Mouse (Mus musculus) intestine, embryonic 15.5 days (tissue): ENCODE measurements around the gene Tceanc2. TPM values are rescaled to one million over a fixed set of nuclear protein-coding genes. Genes with fewer than 3 reads are reported as not detected.

Experiments
- ATAC-seq: fragments of 200-750 bp; cut with Nextera tagmentation; 2 replicates; pipeline ENCODE4 v1.8.0; 2017; ENCODE audit warnings: moderate TSS enrichment, moderate library complexity
- H3K27ac ChIP-seq: fragments of 300-500 bp; sonication (generic); 2 replicates; pipeline ENCODE4 v1.5.1; 2015; ENCODE audit warnings: mild to moderate bottlenecking, inconsistent platforms
- H3K27me3 ChIP-seq: fragments of 300-500 bp; sonication (generic); replicated peaks from 2 replicates; pipeline ENCODE4 v1.6.1; 2015; ENCODE audit warnings: inconsistent platforms
- H3K36me3 ChIP-seq: fragments of 300-500 bp; sonication (generic); 2 replicates; pipeline ENCODE4 v1.6.1; 2015; ENCODE audit warnings: inconsistent platforms
- H3K4me1 ChIP-seq: fragments of 300-500 bp; sonication (generic); replicated peaks from 2 replicates; pipeline ENCODE4 v1.6.1; 2015; ENCODE audit warnings: inconsistent platforms
- H3K4me2 ChIP-seq: fragments of 300-500 bp; sonication (generic); replicated peaks from 2 replicates; pipeline ENCODE4 v1.6.1; 2015; ENCODE audit warnings: mild to moderate bottlenecking, inconsistent platforms
- H3K4me3 ChIP-seq: fragments of 300-500 bp; sonication (generic); replicated peaks from 2 replicates; pipeline ENCODE4 v1.5.1; 2015; ENCODE audit warnings: inconsistent platforms
- H3K9ac ChIP-seq: fragments of 300-500 bp; sonication (generic); 2 replicates; pipeline ENCODE4 v1.6.1; 2015; ENCODE audit warnings: inconsistent platforms
- H3K9me3 ChIP-seq: fragments of 300-500 bp; sonication (generic); 2 replicates; pipeline ENCODE4 v1.6.1; 2016; ENCODE audit warnings: inconsistent platforms
- WGBS: fragments of 180-500 bp; shearing (Covaris S2); methylation state at CpG from one replicate; pipeline ENCODE4 v1.1.7; 2015; 5-methylcytosine and 5-hydroxymethylcytosine counted together
- polyA plus RNA-seq: library from polyadenylated mRNA; unstranded; fragments of >200 nt; fragmentation: Nextera tagmentation; extraction: Ambion mirVana; gene quantifications from 2 replicates; pipeline ENCODE4 v1.2.1, GENCODE M21; 2015

The Tceanc2 gene
- polyA plus RNA-seq, 1 experiment from 2014 or later = 21.8 TPM

DNA sequence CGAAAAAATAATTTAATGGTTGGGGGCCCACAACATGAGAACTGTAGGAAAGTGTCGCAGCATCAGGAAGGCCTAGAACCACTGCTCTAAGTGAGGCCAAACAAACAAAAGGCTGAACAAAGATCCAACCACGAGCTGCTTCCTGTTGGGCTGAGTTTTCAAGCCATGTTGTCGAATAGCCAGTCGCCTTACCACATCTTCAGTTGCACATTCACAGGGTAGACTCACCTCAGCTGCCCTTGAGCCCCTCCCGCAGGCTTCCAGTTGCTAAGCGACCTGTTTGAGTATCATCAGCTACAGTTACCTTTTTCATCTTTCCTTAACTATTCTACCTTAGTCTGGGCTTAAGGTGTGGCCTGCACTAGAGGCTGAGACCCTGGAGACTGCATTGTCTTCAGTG lies 24.1 kb upstream of the Tceanc2 start:
- no peak overlapping the region for H3K27ac ChIP-seq
- no peak for ATAC-seq
- 82% methylated on average over 7 of the region's 7 CpGs for WGBS
- no peaks in the 10 kb centered on the region for H3K4me1 ChIP-seq
- H3K9ac ChIP-seq = no peak overlapping the region
- peaks cover 25% of the 10 kb centered on the region for H3K36me3 ChIP-seq
- no peak overlapping the region for H3K4me2 ChIP-seq
- H3K4me3 ChIP-seq = no peak overlapping the region
- H3K9me3 ChIP-seq = no peaks in the 10 kb centered on the region
- no peaks in the 10 kb centered on the region for H3K27me3 ChIP-seq

DNA sequence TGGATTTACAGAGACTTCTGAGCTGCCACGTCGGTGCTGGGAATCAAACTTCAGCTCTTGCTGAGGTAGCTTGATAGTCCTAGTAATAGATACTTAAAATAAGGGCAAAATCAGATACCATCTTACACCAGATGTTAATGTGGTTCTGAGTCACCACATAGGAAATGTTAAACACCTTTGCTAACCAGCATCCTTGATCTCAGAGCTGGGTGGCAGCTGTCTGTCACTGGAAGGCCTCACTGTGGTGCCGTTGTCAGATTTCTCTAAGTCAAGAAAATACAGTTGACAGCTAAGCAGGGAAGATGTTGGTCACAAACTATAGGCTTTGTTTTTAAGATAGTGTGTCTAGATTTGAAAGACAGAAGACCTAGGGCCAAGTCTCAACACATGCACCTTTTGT lies 22.9 kb upstream of the Tceanc2 start:
- WGBS = 96% methylated on average over 3 of the region's 3 CpGs
- no peak overlapping the region for H3K4me2 ChIP-seq
- no peaks in the 10 kb centered on the region for H3K4me1 ChIP-seq
- H3K9ac ChIP-seq = no peak overlapping the region
- H3K36me3 ChIP-seq = peaks cover 30% of the 10 kb centered on the region
- no peaks in the 10 kb centered on the region for H3K27me3 ChIP-seq
- ATAC-seq = no peak
- no peak overlapping the region for H3K27ac ChIP-seq
- H3K9me3 ChIP-seq = no peaks in the 10 kb centered on the region
- no peak overlapping the region for H3K4me3 ChIP-seq

DNA sequence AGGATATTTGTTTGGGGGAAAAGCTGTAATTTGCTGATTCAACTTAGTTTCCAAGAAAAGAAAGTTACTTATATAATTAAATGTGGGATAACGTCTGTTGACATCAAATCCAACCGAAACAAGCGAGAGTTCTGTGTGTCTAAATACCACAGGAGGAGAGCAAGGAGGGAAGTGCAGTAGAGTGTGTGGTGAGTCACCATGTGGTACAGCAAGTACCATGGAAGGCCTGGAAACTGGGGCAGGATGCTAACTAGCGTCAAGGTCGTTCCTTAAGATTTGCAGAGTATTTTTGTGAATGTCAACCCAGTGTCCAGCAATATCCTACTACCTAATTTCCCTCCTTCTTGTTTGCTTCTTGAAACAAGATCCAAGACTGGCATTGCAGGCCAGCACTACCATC lies 19.2 kb upstream of the Tceanc2 start:
- Histone ChIP-seq H3K4me1 (no peaks in the 10 kb centered on the region), H3K27me3 (no peaks in the 10 kb centered on the region), H3K27ac (no peak overlapping the region), H3K4me3 (no peak overlapping the region), H3K4me2 (no peak overlapping the region), H3K9me3 (no peaks in the 10 kb centered on the region), H3K36me3 (peaks cover 31% of the 10 kb centered on the region), H3K9ac (no peak overlapping the region)
- no peak for ATAC-seq
- 91% methylated on average over 5 of the region's 5 CpGs for WGBS

DNA sequence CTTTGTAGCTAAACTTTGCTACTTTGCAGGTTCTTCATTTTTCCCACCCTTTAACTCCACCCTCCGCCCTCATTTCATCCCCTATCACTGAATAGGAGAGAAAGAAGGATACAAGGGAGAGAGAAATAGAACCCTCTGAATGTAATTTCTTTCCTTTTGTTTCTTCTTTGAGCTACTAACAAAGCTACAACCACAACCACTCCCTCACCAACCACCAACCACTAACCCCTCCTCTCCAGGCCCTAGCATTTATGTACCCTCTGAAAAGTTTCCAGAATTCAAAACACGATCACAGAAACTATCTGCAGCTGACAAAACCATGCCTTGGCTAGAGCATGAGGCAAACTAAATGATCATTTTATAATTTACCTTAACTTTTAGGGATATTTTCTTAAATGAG lies 17.5 kb upstream of the Tceanc2 start:
- Histone ChIP-seq H3K4me3 (no peak overlapping the region), H3K36me3 (peaks cover 30% of the 10 kb centered on the region), H3K4me1 (no peaks in the 10 kb centered on the region), H3K4me2 (no peak overlapping the region), H3K27me3 (no peaks in the 10 kb centered on the region), H3K27ac (no peak overlapping the region), H3K9me3 (no peaks in the 10 kb centered on the region), H3K9ac (no peak overlapping the region)
- no peak for ATAC-seq
- WGBS = 82% methylated on average over 2 of the region's 2 CpGs

DNA sequence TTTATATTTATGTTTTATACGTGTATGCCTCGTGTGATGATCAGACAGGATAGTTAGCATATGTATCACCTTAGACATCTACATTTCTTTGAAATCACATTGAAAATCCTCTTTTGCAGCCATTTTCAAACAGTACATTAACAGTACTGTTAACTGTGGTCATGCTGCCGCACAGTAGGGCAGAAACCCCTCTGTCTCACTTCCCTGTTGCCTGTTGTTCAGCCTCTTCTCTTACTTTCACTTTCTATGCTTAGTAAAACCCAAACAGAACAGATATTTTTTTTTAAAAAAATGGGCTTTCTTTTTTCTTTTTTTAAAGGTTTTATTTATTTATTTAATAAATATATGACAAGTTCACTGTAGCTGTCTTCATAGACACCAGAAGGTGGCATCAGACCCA lies 14.9 kb upstream of the Tceanc2 start:
- Histone ChIP-seq H3K4me1 (no peaks in the 10 kb centered on the region), H3K27me3 (no peaks in the 10 kb centered on the region), H3K27ac (no peak overlapping the region), H3K9ac (no peak overlapping the region), H3K36me3 (peaks cover 27% of the 10 kb centered on the region), H3K4me3 (no peak overlapping the region), H3K4me2 (no peak overlapping the region), H3K9me3 (no peaks in the 10 kb centered on the region)
- WGBS = 88% methylated on average over 3 of the region's 3 CpGs
- ATAC-seq = no peak

DNA sequence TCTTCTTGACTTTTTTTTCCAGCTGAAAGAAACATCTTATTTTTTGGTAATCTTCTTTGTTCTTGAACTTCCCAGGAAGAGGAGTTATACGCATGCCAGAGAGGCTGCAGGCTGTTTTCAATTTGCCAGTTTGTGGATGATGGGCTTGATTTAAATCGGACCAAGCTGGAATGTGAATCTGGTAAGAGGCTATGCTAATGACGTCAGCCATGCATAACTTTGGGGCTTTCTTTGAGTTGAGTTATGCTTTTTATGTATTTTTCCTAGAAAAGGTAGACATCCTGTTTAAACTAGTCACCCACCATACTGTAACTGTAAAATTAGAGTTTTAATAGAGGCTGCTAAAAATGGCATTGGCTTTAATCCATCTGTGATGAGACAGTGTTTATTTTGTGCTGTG lies 6.8 kb upstream of the Tceanc2 start:
- H3K4me2 ChIP-seq = no peak overlapping the region
- peaks cover 5% of the 10 kb centered on the region for H3K4me1 ChIP-seq
- H3K9me3 ChIP-seq = no peaks in the 10 kb centered on the region
- ATAC-seq = no peak
- no peak overlapping the region for H3K4me3 ChIP-seq
- H3K9ac ChIP-seq = no peak overlapping the region
- no peak overlapping the region for H3K27ac ChIP-seq
- 70% methylated on average over 3 of the region's 3 CpGs for WGBS
- H3K36me3 ChIP-seq = peaks cover 17% of the 10 kb centered on the region
- H3K27me3 ChIP-seq = no peaks in the 10 kb centered on the region

GRCm38 (mm10) chr4:107183203-107183602 lies 4.3 kb upstream of the Tceanc2 start:
- Histone ChIP-seq H3K4me1 (peaks cover 14% of the 10 kb centered on the region), H3K27me3 (no peaks in the 10 kb centered on the region), H3K27ac (no peak overlapping the region), H3K9me3 (no peaks in the 10 kb centered on the region), H3K9ac (no peak overlapping the region), H3K36me3 (peaks cover 10% of the 10 kb centered on the region), H3K4me2 (no peak overlapping the region), H3K4me3 (no peak overlapping the region)
- ATAC-seq = no peak
- WGBS = 73% methylated on average over 4 of the region's 4 CpGs

- H3K36me3 ChIP-seq = peaks cover 8% of the 10 kb centered on the region; the same call in 1 of the 2 replicates
- no peaks in the 10 kb centered on the region for H3K27me3 ChIP-seq
- no peak for ATAC-seq
- no peak overlapping the region for H3K4me2 ChIP-seq
- 67% methylated on average over 2 of the region's 2 CpGs for WGBS
- no peaks in the 10 kb centered on the region for H3K9me3 ChIP-seq
- H3K9ac ChIP-seq = no peak overlapping the region
- H3K4me3 ChIP-seq = no peak overlapping the region
- H3K4me1 ChIP-seq = peaks cover 14% of the 10 kb centered on the region
- no peak overlapping the region for H3K27ac ChIP-seq
Measured at GRCm38 (mm10) chr4:107182796-107183195, 3.9 kb upstream of the Tceanc2 start.

GRCm38 (mm10) chr4:107181866-107182265 lies 3.0 kb upstream of the Tceanc2 start:
- ATAC-seq = no peak
- no peak overlapping the region for H3K4me2 ChIP-seq
- H3K4me3 ChIP-seq = no peak overlapping the region
- WGBS = 82% methylated on average over 6 of the region's 6 CpGs
- no peak overlapping the region for H3K9ac ChIP-seq
- no peaks in the 10 kb centered on the region for H3K27me3 ChIP-seq
- peaks cover 19% of the 10 kb centered on the region for H3K4me1 ChIP-seq
- no peaks in the 10 kb centered on the region for H3K9me3 ChIP-seq
- 0 out of 2 replicates have a peak, but pooled peaks cover 4% of the 10 kb centered on the region for H3K36me3 ChIP-seq
- H3K27ac ChIP-seq = no peak overlapping the region

DNA sequence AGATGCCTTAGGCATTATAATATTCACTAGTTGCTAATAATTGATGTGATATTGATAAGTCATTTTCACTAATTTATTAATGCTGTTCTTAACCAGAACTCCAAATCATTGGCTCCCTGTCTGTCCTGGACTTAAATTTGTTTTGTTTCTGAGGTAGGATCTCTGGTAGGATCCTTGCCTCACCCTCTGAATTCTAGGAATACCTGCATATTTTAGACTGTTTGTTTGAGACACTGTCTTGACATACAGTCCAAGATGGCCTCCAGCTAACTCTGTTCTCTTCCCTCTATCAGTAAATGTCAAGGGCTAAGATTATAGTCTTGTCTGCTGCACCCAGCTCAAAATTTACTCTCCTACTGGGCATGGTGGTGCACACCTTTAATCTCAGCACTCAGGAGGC lies 1.8 kb upstream of the Tceanc2 start:
- Histone ChIP-seq H3K4me3 (no peak overlapping the region), H3K9ac (no peak overlapping the region), H3K4me2 (no peak overlapping the region), H3K9me3 (no peaks in the 10 kb centered on the region), H3K27ac (no peak overlapping the region), H3K27me3 (no peaks in the 10 kb centered on the region), H3K4me1 (peaks cover 21% of the 10 kb centered on the region), H3K36me3 (no peaks in the 10 kb centered on the region)
- ATAC-seq = no peak

- no peak for ATAC-seq
- Histone ChIP-seq H3K27ac (peak overlapping the region; percentile 99), H3K9me3 (no peaks in the 10 kb centered on the region), H3K27me3 (no peaks in the 10 kb centered on the region), H3K9ac (peak overlapping the region; percentile 86), H3K4me2 (peak overlapping the region; percentile 59), H3K36me3 (no peaks in the 10 kb centered on the region), H3K4me3 (peak overlapping the region; percentile 86), H3K4me1 (peaks cover 21% of the 10 kb centered on the region)
- WGBS = 2% methylated on average over 8 of the region's 8 CpGs
Measured at GRCm38 (mm10) chr4:107179561-107179960, 645 bp upstream of the Tceanc2 start.

- under 1% methylated on average over 49 of the region's 49 CpGs for WGBS
Measured at GRCm38 (mm10) chr4:107178182-107178829, 610 bp downstream of the Tceanc2 start, which contains the start of gene Tmem59. Gene Tmem59 (plus strand): TSS chr4:107178399.

DNA sequence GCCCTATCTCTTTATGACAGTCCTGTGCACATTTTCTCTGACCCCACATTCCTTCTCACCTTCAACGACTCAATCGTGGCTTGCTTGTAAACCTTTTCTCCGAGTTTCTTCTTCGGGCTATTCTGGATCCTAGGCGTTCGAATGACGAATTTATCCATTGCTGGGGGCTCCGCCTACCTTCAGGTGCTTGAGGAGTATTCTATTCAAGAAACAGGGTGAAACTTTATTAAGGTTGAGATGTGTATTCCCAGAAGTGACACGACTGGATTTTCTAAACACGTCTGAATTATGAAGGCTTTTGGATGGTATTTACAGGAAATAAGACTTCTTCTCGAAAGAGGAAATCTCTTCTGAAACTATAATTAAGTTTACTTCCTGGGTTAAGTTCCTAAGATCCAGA lies 1.4 kb downstream of the Tceanc2 start:
- WGBS = 26% methylated on average over 11 of the region's 11 CpGs
- Histone ChIP-seq H3K4me2 (peak overlapping the region; percentile 67), H3K36me3 (peaks cover 2% of the 10 kb centered on the region; the same call in 1 of the 2 replicates), H3K27me3 (no peaks in the 10 kb centered on the region), H3K4me3 (peak overlapping the region; percentile 86), H3K27ac (peak overlapping the region; percentile 99), H3K9me3 (no peaks in the 10 kb centered on the region), H3K4me1 (peaks cover 21% of the 10 kb centered on the region), H3K9ac (peak overlapping the region; percentile 86)
- no peak for ATAC-seq

More at GRCm38 (mm10) chr4:107178182-107178829, 610 bp downstream of the Tceanc2 start, which contains the start of gene Tmem59:
- Histone ChIP-seq H3K9ac (peak within 1 kb of the TSS; percentile 86), H3K4me1 (peaks cover 21% of the 10 kb centered on the region), H3K4me2 (peak within 1 kb of the TSS; percentile 67), H3K27me3 (no peaks in the 10 kb centered on the region), H3K27ac (peak within 1 kb of the TSS; percentile 99), H3K4me3 (peak within 1 kb of the TSS; percentile 86), H3K9me3 (no peaks in the 10 kb centered on the region), H3K36me3 (no peaks in the 10 kb centered on the region)
- ATAC-seq = peak; percentile 96
